Mouse (Mus musculus) E14TG2a.4 (cell line): Measurements from ENCODE around the gene Ppp1r36.

Source experiments
- H3K27me3 ChIP-seq: 2 replicates; pipeline ENCODE4 v1.6.1; 2014; ENCODE audit warnings: low read length, control low read depth; ENCODE audit not compliant: insufficient read depth
- H3K36me3 ChIP-seq: 2 replicates; pipeline ENCODE4 v1.6.1; 2014; ENCODE audit warnings: low read length, control low read depth; ENCODE audit not compliant: insufficient read depth
- H3K4me1 ChIP-seq: replicated peaks from 2 replicates; pipeline ENCODE4 v1.6.1; 2014; ENCODE audit warnings: low read depth, low read length, control low read depth
- H3K4me3 ChIP-seq: replicated peaks from 2 replicates; pipeline ENCODE4 v1.5.1; 2014; ENCODE audit warnings: mild to moderate bottlenecking, low read length
- H3K9me3 ChIP-seq: 2 replicates; pipeline ENCODE4 v1.6.1; 2014; ENCODE audit warnings: low read length, control low read depth
- CTCF ChIP-seq: conservative IDR thresholded peaks from 2 replicates; pipeline ENCODE4 v1.5.1; 2014; ENCODE audit warnings: low read length
- NANOG ChIP-seq: IDR thresholded peaks from 2 replicates; pipeline ENCODE4 v1.6.1; 2014; ENCODE audit warnings: borderline replicate concordance, low read length, mixed read lengths
- POU5F1 ChIP-seq: IDR thresholded peaks from 2 replicates; pipeline ENCODE4 v1.6.1; 2014; ENCODE audit warnings: low read length, borderline replicate concordance

Ppp1r36 gene

DNA sequence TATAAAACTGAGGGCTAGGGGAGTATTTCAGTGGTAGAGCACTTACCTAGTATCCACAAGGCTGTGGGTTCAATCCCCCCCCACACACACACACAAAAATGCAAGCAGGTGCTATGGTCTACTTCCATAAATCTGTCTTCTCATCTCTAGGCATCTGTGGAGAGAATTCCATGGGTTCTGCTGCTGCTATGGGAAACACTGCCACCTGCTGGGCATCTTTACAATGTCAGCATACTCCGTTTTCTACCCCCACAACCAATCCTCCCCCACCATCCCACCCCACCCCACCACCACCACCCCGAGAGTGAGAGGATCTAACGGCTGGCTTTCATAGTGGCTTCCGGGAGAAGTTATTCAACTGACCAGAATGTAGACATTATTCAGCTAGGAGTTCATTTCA, 54.7 kb downstream of the Ppp1r36 start:
- Histone ChIP-seq H3K36me3 (no peaks in the 10 kb centered on the region), H3K27me3 (no peaks in the 10 kb centered on the region), H3K9me3 (no peaks in the 10 kb centered on the region), H3K4me3 (no peak overlapping the region), H3K4me1 (peaks cover 32% of the 10 kb centered on the region)
- TF ChIP-seq NANOG (no peak), CTCF (peak; percentile 25; the same call in 1 of the 2 replicates)

GRCm38 (mm10) chr12:76473562-76474245, 56.4 kb downstream of the Ppp1r36 start:
- Histone ChIP-seq H3K4me1 (peaks cover 40% of the 10 kb centered on the region), H3K36me3 (no peaks in the 10 kb centered on the region), H3K27me3 (no peaks in the 10 kb centered on the region), H3K4me3 (no peak overlapping the region; the same call in 1 of the 2 replicates), H3K9me3 (no peaks in the 10 kb centered on the region)
- TF ChIP-seq POU5F1, result no peak
- no peak for TF ChIP-seq CTCF
- no peak for TF ChIP-seq NANOG

- TF ChIP-seq CTCF (no peak), POU5F1 (no peak), NANOG (no peak)
- Histone ChIP-seq H3K27me3 (no peaks in the 10 kb centered on the region), H3K4me3 (no peak overlapping the region), H3K4me1 (peaks cover 45% of the 10 kb centered on the region), H3K9me3 (no peaks in the 10 kb centered on the region), H3K36me3 (no peaks in the 10 kb centered on the region)
Measured at GRCm38 (mm10) chr12:76474246-76474583, 56.9 kb downstream of the Ppp1r36 start.

GRCm38 (mm10) chr12:76474802-76475201, 57.5 kb downstream of the Ppp1r36 start:
- TF ChIP-seq POU5F1 (no peak), NANOG (no peak)
- H3K4me3 ChIP-seq, result no peak overlapping the region
- peaks cover 45% of the 10 kb centered on the region for H3K4me1 ChIP-seq
- no peaks in the 10 kb centered on the region for H3K36me3 ChIP-seq
- no peaks in the 10 kb centered on the region for H3K27me3 ChIP-seq
- H3K9me3 ChIP-seq, result no peaks in the 10 kb centered on the region

- TF ChIP-seq POU5F1, result no peak
- TF ChIP-seq CTCF, result no peak
- no peak for TF ChIP-seq NANOG
- Histone ChIP-seq H3K36me3 (no peaks in the 10 kb centered on the region), H3K4me3 (no peak overlapping the region), H3K9me3 (peaks cover 3% of the 10 kb centered on the region; the same call in 1 of the 2 replicates), H3K27me3 (no peaks in the 10 kb centered on the region), H3K4me1 (peaks cover 45% of the 10 kb centered on the region)
Measured at GRCm38 (mm10) chr12:76476146-76476545, 58.8 kb downstream of the Ppp1r36 start.

DNA sequence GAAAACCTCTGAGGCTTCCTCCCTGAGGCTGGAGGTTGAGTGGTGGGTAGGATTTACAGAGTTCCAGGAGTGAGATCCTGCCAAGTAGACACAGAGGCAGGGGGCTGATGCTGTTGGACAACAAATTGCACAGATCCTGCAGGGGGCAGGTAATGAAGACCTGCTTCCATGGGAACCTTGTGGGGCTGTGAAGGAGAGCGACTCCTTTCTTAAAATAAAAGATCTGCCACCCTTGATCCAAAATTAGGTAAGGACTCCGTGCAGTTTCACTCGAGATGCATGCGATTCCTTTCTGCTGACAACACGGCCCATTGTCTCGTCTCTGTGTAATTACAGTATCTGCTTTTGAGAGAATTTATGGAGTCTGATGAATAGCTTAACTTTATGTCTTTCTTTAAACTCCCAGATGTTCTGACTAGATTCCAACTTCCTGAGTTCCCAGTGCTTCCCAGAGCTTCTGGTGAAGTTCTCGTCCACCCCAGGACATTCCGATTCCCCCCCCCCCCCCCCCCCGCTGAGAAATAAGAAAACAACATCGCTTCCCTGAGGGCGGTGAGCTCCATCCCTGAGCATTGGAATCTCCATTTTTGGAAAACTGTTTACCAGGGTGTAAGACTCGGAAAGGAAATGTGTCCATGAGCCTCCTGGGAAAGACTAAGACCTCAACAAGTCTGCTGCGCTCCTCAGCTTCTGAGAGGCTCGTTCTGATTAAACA, 61.1 kb downstream of the Ppp1r36 start:
- peaks cover 3% of the 10 kb centered on the region; the same call in 1 of the 2 replicates for H3K9me3 ChIP-seq
- no peak overlapping the region for H3K4me3 ChIP-seq
- no peak for TF ChIP-seq POU5F1
- H3K4me1 ChIP-seq, result peaks cover 42% of the 10 kb centered on the region
- H3K27me3 ChIP-seq, result no peaks in the 10 kb centered on the region
- H3K36me3 ChIP-seq, result no peaks in the 10 kb centered on the region

- Histone ChIP-seq H3K4me3 (no peak overlapping the region), H3K36me3 (no peaks in the 10 kb centered on the region), H3K4me1 (peaks cover 42% of the 10 kb centered on the region), H3K9me3 (peaks cover 3% of the 10 kb centered on the region; the same call in 1 of the 2 replicates), H3K27me3 (no peaks in the 10 kb centered on the region)
- TF ChIP-seq POU5F1, result no peak
- no peak for TF ChIP-seq NANOG
- no peak for TF ChIP-seq CTCF
Measured at GRCm38 (mm10) chr12:76479174-76479573, 61.8 kb downstream of the Ppp1r36 start.

DNA sequence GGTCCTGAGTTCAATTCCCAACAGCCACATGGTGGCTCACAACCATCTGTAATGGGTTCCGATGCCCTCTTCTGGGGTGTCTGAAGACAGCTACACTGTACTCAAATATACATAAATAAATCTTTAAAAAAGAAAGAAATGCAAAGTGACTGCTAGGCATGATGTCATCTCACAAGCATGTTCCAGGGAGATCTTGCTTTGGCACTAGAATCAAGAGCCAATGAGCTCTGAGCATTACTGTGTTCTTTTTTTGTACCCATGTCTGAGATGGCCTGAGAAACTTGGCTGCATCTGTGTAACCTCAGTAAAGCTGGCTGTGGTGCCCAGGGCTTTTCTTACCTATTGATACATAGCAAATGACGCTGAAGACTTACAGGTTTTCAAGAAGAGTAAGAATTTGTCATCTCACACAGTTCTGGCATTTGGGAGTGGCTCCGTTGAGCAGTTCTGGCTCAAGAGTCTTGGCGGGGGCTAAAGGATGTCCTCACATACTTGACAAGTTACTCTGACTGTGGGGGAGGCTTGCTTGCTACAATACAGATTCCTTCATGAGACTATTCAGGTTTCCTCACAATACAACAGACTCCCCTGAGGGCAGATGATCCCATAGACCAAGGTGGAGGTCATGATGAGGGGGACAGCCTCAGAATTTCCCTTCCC, 62.6 kb downstream of the Ppp1r36 start:
- peaks cover 3% of the 10 kb centered on the region; the same call in 1 of the 2 replicates for H3K9me3 ChIP-seq
- no peaks in the 10 kb centered on the region for H3K27me3 ChIP-seq
- no peaks in the 10 kb centered on the region for H3K36me3 ChIP-seq
- TF ChIP-seq CTCF (no peak), NANOG (no peak), POU5F1 (no peak)
- peaks cover 43% of the 10 kb centered on the region for H3K4me1 ChIP-seq
- no peak overlapping the region for H3K4me3 ChIP-seq
